Mouse (Mus musculus): ENCODE measurements around the gene Plvap.

Gene Plvap

GRCm38 (mm10) chr8:71486136-71486529 is 25.4 kb downstream of the Plvap start:
- DNase-seq (ENCODE audit: low spot score), result no peak

GRCm38 (mm10) chr8:71485142-71486135 is 26.1 kb downstream of the Plvap start, which contains the start of gene Ano8:
Gene Ano8 (minus strand): TSS chr8:71485963.
- peak; percentile 87 for DNase-seq (ENCODE audit: low spot score)

- no peak for DNase-seq (ENCODE audit: low spot score)
These were observed 26.8 kb downstream of the Plvap start for GRCm38 (mm10) chr8:71484736-71485135.

- peak; percentile 56 for DNase-seq (ENCODE audit: low spot score)
These were observed 27.6 kb downstream of the Plvap start for GRCm38 (mm10) chr8:71483932-71484331.

- DNase-seq (ENCODE audit: low spot score), result no peak
These were observed 32.6 kb downstream of the Plvap start for GRCm38 (mm10) chr8:71478943-71479342.

- DNase-seq (ENCODE audit: low spot score), result no peak
These were observed 34.2 kb downstream of the Plvap start for GRCm38 (mm10) chr8:71477196-71477845.

- DNase-seq (ENCODE audit: low spot score), result peak; percentile 83
These were observed 35.2 kb downstream of the Plvap start for GRCm38 (mm10) chr8:71476099-71476940.

GRCm38 (mm10) chr8:71475702-71476075 is 35.9 kb downstream of the Plvap start:
- DNase-seq (ENCODE audit: low spot score), result no peak

GRCm38 (mm10) chr8:71474785-71475701 is 36.5 kb downstream of the Plvap start:
- no peak for DNase-seq (ENCODE audit: low spot score)

- DNase-seq (ENCODE audit: low spot score), result no peak
These were observed 37.2 kb downstream of the Plvap start for GRCm38 (mm10) chr8:71474344-71474743.

GRCm38 (mm10) chr8:71472601-71473386 is 38.8 kb downstream of the Plvap start:
- no peak for DNase-seq (ENCODE audit: low spot score)

- no peak for DNase-seq (ENCODE audit: low spot score)
These were observed 39.7 kb downstream of the Plvap start for GRCm38 (mm10) chr8:71471861-71472260.

- DNase-seq (ENCODE audit: low spot score), result no peak
These were observed 40.7 kb downstream of the Plvap start for GRCm38 (mm10) chr8:71470913-71471255.

- DNase-seq (ENCODE audit: low spot score), result no peak
These were observed 41.2 kb downstream of the Plvap start for GRCm38 (mm10) chr8:71470146-71470912.

- no peak for DNase-seq (ENCODE audit: low spot score)
These were observed 42.1 kb downstream of the Plvap start for GRCm38 (mm10) chr8:71469411-71469810.

- peak; percentile 98 for DNase-seq (ENCODE audit: low spot score)
These were observed 42.6 kb downstream of the Plvap start, which contains the start of gene Dda1 for GRCm38 (mm10) chr8:71468916-71469315. Gene Dda1 (plus strand): TSS chr8:71469199.

- DNase-seq (ENCODE audit: low spot score), result no peak
These were observed 43.6 kb downstream of the Plvap start for GRCm38 (mm10) chr8:71468001-71468400.

- DNase-seq (ENCODE audit: low spot score), result no peak
These were observed 44.4 kb downstream of the Plvap start for GRCm38 (mm10) chr8:71467201-71467600.

- no peak for DNase-seq (ENCODE audit: low spot score)
These were observed 45.4 kb downstream of the Plvap start for GRCm38 (mm10) chr8:71466198-71466597.

All from urinary bladder, postnatal 14 days (tissue).